Mouse (Mus musculus) limb, embryonic 14.5 days (tissue): ENCODE measurements around the gene Parg. TPM values are rescaled to one million over a fixed set of nuclear protein-coding genes. Genes with fewer than 3 reads are reported as not detected.
A peak's percentile ranks its signal among the peaks of the same experiment; 100 is the strongest.
"Not testable (repeated sequence)": the region's sequence is repeated elsewhere in the genome, so short reads cannot be mapped to it uniquely, and the experiment has no call there.

Experiments
- ATAC-seq: fragments of 200-750 bp; cut with Nextera tagmentation; 2 replicates; pipeline ENCODE4 v1.8.0; 2017; ENCODE audit warnings: low read depth, moderate number of reproducible peaks, moderate TSS enrichment; ENCODE audit not compliant: low FRiP score
- DNase-seq: peaks from one replicate; pipeline ENCODE4 v3.0.0-alpha.2; 2015; ENCODE audit warnings: low spot score
- H3K27ac ChIP-seq: fragments of 300-500 bp; sonication (generic); replicated peaks from 2 replicates; pipeline ENCODE4 v1.5.1; 2014; ENCODE audit warnings: low read depth, mild to moderate bottlenecking, low read length, moderate library complexity, mixed read lengths
- H3K27me3 ChIP-seq: fragments of 300-500 bp; sonication (generic); 2 replicates; pipeline ENCODE4 v1.6.1; 2014; ENCODE audit warnings: low read length, mixed read lengths; ENCODE audit not compliant: control insufficient read depth, insufficient read depth
- H3K36me3 ChIP-seq: fragments of 300-500 bp; sonication (generic); 2 replicates; pipeline ENCODE4 v1.6.1; 2014; ENCODE audit warnings: mild to moderate bottlenecking, low read length, moderate library complexity, mixed read lengths; ENCODE audit not compliant: control insufficient read depth, insufficient read depth
- H3K4me1 ChIP-seq: fragments of 300-500 bp; sonication (generic); 2 replicates; pipeline ENCODE4 v1.6.1; 2014; ENCODE audit warnings: antibody characterized with exemption, low read length, mixed read lengths; ENCODE audit not compliant: control insufficient read depth, insufficient read depth
- H3K4me2 ChIP-seq: fragments of 300-500 bp; sonication (generic); replicated peaks from 2 replicates; pipeline ENCODE4 v1.6.1; 2014; ENCODE audit warnings: low read depth, mild to moderate bottlenecking, low read length, moderate library complexity; ENCODE audit not compliant: severe bottlenecking
- H3K4me3 ChIP-seq: fragments of 300-500 bp; sonication (generic); replicated peaks from 2 replicates; pipeline ENCODE4 v1.5.1; 2014; ENCODE audit warnings: low read length
- H3K9ac ChIP-seq: fragments of 300-500 bp; sonication (generic); 2 replicates; pipeline ENCODE4 v1.6.1; 2014; ENCODE audit warnings: mild to moderate bottlenecking, low read depth, low read length, moderate library complexity; ENCODE audit not compliant: severe bottlenecking
- H3K9me3 ChIP-seq: fragments of 300-500 bp; sonication (generic); 2 replicates; pipeline ENCODE4 v1.6.1; 2016; ENCODE audit warnings: low read length; ENCODE audit not compliant: control insufficient read depth
- POLR2A ChIP-seq: fragments of 200-500 bp; IDR thresholded peaks from 2 replicates; pipeline ENCODE4 v1.8.0; 2012; ENCODE audit warnings: inconsistent platforms, mild to moderate bottlenecking, moderate library complexity, borderline replicate concordance; ENCODE audit not compliant: insufficient read depth, insufficient read length; ENCODE audit errors: extremely low read depth
- WGBS: fragments of 180-500 bp; shearing (Covaris S2); extraction: QIAGEN DNeasy Blood & Tissue Kit; methylation state at CpG from one replicate; pipeline ENCODE4 v1.1.7; 2014; 5-methylcytosine and 5-hydroxymethylcytosine counted together
- polyA plus RNA-seq, 2 experiments: library from polyadenylated mRNA; depleted of rRNA in 1 of 2; stranded (reverse) in 1 of 2; unstranded in 1 of 2; fragments of >200 nt; fragmentation: Nextera tagmentation in 1 of 2; extraction: Ambion mirVana in 1 of 2; gene quantifications; 2 replicates each; pipeline versions ENCODE4 v1.2.1 to v1.2.3; 2012 to 2014

Parg gene
- polyA plus RNA-seq, 2 experiments, result 19.5 to 44.5 TPM

- no peak overlapping the region for H3K9ac ChIP-seq
- no peak for TF ChIP-seq POLR2A
- no peaks in the 10 kb centered on the region for H3K4me1 ChIP-seq
- no peaks in the 10 kb centered on the region for H3K9me3 ChIP-seq
- H3K4me3 ChIP-seq, result no peak overlapping the region
- peaks cover 69% of the 10 kb centered on the region for H3K36me3 ChIP-seq
- DNase-seq, result no peak
- WGBS, result 86% methylated on average over 6 of the region's 6 CpGs
- no peaks in the 10 kb centered on the region for H3K27me3 ChIP-seq
- no peak for ATAC-seq
- H3K4me2 ChIP-seq, result no peak overlapping the region
- H3K27ac ChIP-seq, result no peak overlapping the region
These were observed 20.9 kb upstream of the Parg start for GRCm38 (mm10) chr14:32180861-32181260.

- no peak for TF ChIP-seq POLR2A
- Histone ChIP-seq H3K27ac (no peak overlapping the region), H3K36me3 (peaks cover 87% of the 10 kb centered on the region), H3K9ac (no peak overlapping the region), H3K27me3 (no peaks in the 10 kb centered on the region), H3K9me3 (no peaks in the 10 kb centered on the region), H3K4me3 (no peak overlapping the region), H3K4me1 (no peaks in the 10 kb centered on the region), H3K4me2 (no peak overlapping the region)
- WGBS, result 89% methylated on average over 4 of the region's 4 CpGs
- DNase-seq, result no peak
- ATAC-seq, result no peak
These were observed 17.9 kb upstream of the Parg start for GRCm38 (mm10) chr14:32183846-32184245.

- TF ChIP-seq POLR2A, result no peak
- Histone ChIP-seq H3K4me3 (no peak overlapping the region), H3K36me3 (peaks cover 68% of the 10 kb centered on the region), H3K9me3 (no peaks in the 10 kb centered on the region), H3K9ac (no peak overlapping the region), H3K27ac (no peak overlapping the region), H3K4me2 (no peak overlapping the region), H3K4me1 (no peaks in the 10 kb centered on the region), H3K27me3 (no peaks in the 10 kb centered on the region)
- DNase-seq, result no peak
- no peak for ATAC-seq
- 93% methylated on average over 6 of the region's 6 CpGs for WGBS
These were observed 10.9 kb upstream of the Parg start for GRCm38 (mm10) chr14:32190627-32191391.

- Histone ChIP-seq H3K4me3 (no peak overlapping the region), H3K9me3 (no peaks in the 10 kb centered on the region), H3K9ac (no peak overlapping the region), H3K27ac (no peak overlapping the region), H3K27me3 (no peaks in the 10 kb centered on the region), H3K36me3 (peaks cover 63% of the 10 kb centered on the region), H3K4me1 (no peaks in the 10 kb centered on the region), H3K4me2 (no peak overlapping the region)
- no peak for ATAC-seq
- 91% methylated on average over 5 of the region's 5 CpGs for WGBS
- TF ChIP-seq POLR2A, result no peak
- DNase-seq, result no peak
These were observed 9.8 kb upstream of the Parg start for GRCm38 (mm10) chr14:32191926-32192325.

GRCm38 (mm10) chr14:32192437-32192836, 9.3 kb upstream of the Parg start:
- no peak for TF ChIP-seq POLR2A
- H3K27ac ChIP-seq, result no peak overlapping the region
- 55% methylated on average over 3 of the region's 3 CpGs for WGBS
- H3K4me2 ChIP-seq, result no peak overlapping the region
- H3K27me3 ChIP-seq, result no peaks in the 10 kb centered on the region
- no peak for ATAC-seq
- H3K9ac ChIP-seq, result no peak overlapping the region
- DNase-seq, result peak; percentile 59
- H3K4me1 ChIP-seq, result no peaks in the 10 kb centered on the region
- H3K9me3 ChIP-seq, result no peaks in the 10 kb centered on the region
- H3K36me3 ChIP-seq, result peaks cover 63% of the 10 kb centered on the region
- H3K4me3 ChIP-seq, result no peak overlapping the region

- 81% methylated on average over 5 of the region's 5 CpGs for WGBS
- not testable (repeated sequence) for H3K4me1 ChIP-seq, H3K4me3 ChIP-seq, H3K9me3 ChIP-seq, ATAC-seq, H3K4me2 ChIP-seq, H3K27me3 ChIP-seq, DNase-seq, H3K27ac ChIP-seq, H3K9ac ChIP-seq
- H3K36me3 ChIP-seq, result peaks cover 62% of the 10 kb centered on the region
These were observed 8.2 kb upstream of the Parg start for GRCm38 (mm10) chr14:32193557-32193956.
